Mouse (Mus musculus): ENCODE results near the gene Gla.

Gla gene

DNA sequence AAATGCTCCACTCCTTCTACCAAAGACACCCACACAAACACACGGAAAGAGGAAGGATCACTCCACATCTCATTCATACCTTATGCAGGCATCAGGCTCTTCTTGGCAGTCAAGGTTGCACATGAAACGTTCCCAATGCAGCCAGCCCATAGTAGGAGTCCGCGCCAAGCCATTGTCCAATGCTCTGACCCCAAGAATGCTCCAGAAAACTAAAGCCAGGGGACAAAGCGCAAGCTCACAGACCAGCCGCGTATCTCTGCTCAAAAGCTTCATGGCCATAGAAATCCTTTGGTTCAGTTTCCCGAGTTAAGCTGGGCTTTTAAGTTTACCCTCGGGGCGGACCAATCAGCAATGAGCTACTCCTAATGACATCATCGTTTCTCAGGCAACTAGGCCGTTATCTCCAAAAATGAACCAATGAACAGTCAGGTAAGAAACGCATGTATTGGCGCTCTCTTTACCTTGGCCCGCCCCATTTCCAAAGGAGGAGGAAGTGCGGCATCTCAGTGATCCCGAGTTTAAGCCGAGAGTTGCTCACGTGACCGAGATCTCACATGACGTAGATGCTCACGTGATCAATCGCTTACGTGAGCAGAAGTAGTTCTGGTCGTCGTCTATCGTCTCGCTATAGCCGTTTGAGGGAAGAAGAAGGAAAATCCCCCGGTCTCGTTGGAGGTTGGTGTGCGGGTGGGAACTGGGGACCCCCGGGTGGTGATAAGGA is at the start of gene Gla, which contains the start of gene Hnrnph2:
TSS of gene Gla (minus strand) at position 467 of the 721 bp plus-strand sequence.
TSS of gene Hnrnph2 (plus strand) at position 521 of the 721 bp plus-strand sequence.
- peak; percentile 95 for DNase-seq

DNA sequence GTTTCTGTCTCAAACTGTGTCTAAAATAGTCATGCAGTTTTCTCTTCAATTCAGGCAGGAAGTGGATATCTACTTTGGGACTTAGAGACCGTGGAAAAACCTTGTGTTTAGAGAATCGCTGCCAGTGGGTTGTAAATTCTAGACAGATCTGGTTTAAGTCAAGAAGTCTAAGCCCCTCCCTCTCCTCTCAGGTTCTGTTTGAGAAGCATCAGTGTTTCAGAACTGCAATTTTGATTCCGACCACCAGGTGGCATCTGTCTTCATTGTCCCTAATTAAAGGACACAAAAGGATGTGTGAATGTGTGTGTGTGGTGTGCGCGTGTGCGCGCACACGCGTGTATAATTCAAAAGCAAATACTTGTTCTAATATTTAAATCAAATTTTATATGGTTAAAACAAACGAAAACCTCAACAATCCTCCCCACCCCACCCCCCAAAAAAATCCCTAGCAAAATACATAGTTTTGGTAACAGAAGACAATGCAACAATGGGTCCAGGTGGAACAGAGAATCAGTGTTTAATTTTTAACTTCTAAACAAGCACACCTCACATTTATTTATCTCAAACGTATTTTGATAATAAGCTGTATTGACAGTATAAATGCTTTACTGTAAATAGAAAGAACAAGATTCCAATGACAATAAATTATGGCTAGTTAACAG is 47.2 kb upstream of the Gla start:
- peak; percentile 83 for DNase-seq

DNA sequence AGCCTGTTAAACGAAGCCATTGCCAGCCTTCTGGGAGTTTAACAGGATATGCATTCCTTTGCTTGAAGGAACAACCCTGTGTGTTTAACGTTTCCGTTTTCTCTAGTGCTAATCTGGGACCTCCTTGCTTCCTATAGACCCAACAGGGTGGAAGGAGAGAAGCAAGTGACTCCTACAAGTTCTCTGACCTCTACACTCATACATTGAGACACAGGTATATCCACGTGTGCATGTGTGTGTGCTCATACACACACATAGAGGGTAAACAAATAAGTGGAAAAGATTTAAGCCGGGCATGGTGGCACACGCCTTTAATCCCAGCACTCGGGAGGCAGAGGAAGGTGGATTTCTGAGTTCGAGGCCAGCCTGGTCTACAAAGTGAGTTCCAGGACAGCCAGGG is 46.5 kb upstream of the Gla start:
- no peak for DNase-seq

DNA sequence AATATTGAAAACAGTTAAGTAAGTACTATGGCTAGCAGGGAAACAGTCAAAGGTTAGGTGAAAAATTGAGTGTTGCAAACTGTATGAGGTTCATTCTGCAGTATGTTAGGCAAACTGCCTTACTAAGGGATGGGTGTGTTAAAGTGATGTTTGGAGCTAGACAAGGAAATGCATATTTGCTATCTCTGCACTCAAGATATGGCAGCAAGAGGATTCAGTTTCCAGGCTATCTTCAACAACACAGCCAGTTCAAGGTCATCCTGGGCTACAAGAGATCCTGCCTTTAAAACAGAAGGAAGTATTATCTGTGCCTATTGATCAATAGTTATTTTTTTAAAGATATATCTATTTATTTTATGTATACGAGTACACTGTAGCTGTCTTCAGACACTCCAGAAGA is 45.4 kb upstream of the Gla start:
- DNase-seq: no peak

DNA sequence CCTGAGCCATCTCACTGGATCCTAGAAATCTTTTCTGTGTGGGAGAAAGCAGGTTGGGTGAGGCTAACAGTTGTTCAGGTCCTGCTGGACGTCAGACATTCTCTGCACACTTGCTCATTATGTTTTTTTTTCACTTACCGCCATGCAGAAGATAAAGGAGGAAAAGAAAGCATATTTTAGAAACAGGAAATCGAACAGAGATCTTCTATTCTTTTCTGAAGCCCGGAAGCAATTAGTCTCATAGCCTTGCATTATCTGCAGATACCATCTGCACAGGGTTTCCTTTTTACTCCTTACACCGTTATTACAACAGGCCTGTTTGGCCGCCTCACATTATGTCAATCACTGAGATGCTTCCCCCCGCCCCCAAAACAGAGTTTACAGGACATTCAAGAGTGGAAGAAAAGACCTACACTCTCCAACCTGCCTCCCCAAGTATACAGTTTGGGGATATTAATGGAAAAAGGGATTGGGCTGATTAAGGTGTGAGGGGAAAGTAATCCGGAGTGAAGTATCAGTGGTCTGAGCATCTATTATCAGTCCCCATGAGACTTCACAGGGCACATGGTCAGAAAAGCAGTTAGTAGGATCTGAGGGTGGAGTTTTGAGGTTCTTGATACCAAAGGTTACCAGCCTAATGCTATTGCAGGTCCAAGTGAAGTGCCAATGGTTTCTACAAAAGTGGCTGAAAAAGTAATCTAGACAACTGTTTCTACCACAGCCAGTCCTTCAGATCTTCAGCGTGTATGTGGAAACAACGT is 40.3 kb upstream of the Gla start:
- DNase-seq: peak; percentile 32

DNA sequence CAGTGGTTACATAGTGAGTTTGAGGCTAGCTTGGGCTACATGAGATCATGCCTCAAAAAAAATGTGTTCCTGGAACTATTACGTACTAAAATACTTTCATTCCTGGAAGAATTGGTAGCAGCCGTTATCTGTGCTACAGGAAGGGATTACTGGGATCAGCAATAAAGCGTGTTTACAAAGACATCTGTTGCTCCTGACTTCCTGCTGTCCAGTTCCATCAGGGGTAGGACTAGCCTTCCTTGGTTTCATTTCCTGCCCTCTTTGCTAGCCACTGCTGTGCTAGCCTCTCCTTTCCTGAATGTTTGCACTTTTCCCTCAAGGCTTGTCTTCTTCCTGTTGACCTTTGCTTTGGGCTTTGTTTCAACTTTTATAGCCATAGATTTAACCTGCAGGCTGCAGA is 34.9 kb upstream of the Gla start:
- DNase-seq: peak; percentile 10

DNA sequence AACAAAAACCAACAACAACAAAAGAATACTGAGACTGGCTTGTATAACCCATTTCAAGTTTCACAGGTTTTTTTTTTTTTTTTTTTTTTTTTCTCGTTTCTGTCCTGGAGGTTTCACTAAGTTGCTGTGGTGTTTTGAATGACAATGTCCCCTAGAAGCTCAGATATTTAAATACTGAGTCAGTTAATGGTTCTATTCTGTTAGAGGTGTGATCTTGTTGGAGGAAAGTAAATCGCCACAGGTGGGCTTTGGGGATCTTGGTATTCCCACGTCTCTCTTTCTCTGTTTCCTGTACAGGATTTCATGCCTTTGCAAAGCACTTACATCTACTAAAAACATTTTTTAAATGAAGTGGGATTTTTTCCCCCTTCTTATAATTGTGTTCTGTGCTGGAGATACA is 34.2 kb upstream of the Gla start:
- DNase-seq: no peak

DNA sequence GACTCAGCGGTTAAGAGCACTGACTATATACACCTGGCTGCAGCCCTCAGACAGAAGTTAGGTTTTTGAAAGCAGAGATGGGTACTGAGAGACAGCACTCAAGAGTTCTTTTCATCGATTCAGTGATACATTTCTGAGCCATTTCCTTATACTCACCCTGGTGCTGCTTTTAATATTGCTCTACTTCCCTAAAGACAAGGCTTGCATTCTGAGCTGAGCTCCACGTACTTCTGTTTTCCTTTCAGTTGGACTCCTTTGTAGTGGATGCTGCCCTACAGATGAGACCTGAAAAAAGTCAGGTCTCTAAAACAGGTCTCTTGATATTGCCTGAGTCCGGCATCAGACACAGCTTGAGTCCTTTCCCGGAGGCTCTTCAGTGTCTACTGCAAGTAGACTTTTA is 31.8 kb upstream of the Gla start:
- no peak for DNase-seq

DNA sequence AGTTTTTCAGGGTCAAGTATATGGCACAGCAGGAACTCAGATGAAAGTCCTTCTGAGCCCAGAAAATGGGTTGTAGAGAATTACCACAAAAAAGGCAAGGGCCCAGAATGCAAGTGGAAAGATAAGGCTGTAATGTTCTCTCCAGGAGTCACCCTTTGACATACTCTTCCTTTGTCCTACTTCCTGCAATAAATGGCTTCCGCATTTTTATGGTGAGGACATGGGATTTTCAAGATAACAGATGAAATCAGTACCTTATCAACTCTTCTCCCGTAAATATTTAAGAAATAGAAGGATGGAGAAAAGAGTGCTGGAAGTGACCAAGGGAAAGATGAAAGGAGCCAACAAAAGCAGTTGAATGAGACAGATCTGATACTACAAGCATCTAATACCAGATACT is 27.3 kb upstream of the Gla start:
- no peak for DNase-seq

DNA sequence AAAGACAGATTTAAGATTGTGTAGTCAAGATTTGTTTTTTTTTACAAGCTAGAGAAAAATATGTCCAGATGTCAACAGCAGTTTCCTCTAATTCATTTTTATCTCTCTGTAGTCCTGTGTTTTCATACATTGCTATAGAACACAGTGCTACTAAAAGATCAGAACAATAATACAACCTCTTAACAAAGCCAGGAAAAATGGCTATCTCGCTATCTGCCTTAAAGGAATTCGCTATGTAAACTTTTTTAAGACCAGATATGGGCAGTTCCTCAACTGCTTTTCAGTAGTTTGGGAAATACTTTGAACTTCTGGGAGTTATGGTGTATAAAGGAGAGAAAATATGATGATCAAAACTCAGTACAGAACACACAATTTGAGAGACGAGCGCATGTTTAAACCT is 22.4 kb upstream of the Gla start:
- no peak for DNase-seq

DNA sequence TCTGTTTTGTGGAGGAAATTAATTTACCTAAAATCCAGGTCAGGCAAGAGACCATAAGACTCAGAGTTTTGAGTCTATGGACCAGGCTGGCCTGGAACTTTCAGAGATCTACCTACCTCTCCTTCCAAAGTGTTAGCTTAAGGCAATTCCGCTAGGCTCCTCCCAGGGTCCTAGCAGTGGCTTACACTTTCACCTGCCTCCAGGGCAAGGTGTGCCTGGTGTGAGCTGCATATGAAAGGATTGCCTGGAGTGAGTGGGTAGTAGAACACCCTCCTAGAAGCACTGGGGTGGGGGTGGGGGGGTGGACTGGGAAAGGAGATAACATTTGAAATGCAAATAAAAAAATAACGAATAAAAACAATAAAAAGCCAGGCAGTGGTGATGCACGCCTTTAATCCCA is 20.8 kb upstream of the Gla start:
- no peak for DNase-seq

DNA sequence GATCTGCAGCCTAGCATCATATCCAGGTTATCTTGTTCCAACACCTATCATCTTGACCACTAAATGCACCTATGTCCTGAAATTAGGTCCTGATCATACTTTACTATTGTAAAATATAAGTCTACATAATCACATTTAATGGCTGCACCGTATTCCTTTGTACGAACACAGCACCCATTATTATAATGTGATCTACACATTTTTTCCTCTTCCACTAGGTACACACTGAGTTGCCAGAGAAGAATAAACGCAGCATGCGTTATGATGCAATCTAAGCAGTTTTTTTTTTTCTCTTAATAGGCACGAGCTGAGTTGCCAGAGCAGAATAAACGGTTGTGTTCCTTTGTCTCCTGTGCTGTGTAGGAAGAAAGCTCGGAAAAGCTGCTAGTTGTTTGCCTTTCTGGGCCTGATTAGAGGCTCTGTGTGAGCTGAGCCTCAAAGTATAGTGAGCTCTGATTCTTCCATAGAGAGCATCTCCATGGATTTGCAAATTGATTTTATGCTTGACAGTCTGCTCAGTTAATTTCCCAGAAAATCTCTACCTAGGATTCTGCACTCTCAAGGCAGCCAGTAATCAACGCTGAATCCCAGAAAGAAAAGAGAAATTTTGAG is 19.4 kb upstream of the Gla start:
- no peak for DNase-seq

DNA sequence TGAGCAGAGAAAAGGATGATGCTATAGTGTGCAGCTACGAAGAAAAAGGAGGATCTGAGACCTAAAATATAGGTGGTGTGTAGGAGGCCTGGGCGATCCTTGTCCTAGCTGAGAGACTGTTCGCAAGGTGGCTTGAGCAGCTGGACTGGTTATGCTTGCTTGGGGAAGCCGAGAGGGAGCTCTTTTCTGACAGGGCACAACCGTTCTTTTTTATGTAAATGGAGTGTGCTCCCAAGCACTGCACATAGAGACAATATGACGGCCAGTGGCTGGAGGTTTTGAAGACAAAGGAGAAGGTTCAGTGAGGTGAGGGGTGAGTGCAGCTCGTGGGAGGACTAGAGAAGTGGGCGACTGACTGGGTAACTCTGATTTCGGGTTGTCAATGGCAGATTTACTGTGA is 18.8 kb upstream of the Gla start:
- DNase-seq: no peak

DNA sequence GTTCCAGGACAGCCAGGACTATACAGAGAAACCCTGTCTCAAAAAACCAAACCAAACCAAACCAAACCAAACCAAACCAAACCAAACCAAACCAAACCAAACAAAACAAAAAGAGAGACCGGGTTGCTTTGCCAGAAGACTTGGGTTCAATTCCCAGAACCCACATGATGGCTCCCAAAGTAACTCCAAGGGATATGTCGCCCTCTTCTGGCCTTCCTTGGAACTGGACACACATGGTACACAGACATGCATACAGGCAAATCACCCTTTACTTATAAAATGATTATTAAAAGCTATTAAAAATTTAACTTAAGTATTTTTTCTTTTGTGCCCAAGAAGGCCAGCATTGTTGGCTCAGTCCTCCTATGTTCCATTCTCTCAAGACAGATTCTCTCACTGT is 13.4 kb upstream of the Gla start:
- DNase-seq: no peak

DNA sequence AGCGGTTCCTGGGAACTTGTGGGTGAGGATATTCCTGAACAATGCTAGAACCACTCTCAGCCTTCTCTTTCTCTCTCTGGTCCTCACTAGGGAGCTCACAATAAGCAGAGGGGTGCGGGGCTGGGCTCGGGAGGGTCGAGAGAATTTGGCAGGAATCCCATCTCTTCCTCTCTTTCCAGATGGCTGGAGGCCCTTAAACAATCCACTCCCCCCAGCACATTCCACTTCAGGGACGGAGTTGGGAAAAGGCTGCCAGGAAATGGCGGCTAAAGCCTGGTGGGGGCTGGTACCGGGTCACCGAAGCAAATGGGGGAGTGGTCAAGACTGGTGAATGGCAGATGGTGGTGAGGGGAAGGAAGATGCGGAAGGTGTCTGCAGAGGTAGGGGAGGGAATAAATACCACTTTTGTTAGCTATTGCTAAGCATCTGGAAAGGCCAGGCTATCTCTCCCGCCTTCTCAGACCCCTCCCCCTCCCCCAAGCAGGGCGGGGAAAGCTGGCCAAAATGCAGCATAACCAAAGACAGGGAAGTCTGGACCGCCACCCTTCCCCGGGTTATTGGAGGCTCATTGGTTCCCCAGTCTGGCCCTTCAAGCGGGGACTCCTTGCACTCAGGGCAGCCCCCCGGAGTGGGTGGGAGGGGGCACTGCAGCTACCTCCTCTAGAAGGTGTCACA is 11.5 kb upstream of the Gla start:
- peak; percentile 65 for DNase-seq

DNA sequence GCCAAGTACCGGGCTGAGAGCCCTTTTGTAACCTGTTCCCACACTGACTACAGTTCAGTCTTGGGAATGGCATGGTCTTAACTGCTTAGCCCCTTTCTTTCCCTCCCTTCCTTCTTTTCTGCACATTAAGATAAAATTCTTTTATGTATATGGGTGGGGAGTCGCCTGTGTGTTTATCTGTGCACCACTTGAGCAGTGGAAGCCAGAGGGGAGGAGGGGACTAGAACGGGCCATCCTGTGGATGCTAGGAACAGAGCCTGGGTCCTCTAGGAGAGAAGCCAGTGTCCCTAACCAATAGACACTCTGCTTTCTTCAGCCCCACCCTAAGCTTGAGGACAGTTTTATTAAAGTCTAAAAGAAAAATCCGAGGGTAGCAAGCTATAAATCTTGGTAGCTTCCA is 10.1 kb upstream of the Gla start:
- DNase-seq: no peak

DNA sequence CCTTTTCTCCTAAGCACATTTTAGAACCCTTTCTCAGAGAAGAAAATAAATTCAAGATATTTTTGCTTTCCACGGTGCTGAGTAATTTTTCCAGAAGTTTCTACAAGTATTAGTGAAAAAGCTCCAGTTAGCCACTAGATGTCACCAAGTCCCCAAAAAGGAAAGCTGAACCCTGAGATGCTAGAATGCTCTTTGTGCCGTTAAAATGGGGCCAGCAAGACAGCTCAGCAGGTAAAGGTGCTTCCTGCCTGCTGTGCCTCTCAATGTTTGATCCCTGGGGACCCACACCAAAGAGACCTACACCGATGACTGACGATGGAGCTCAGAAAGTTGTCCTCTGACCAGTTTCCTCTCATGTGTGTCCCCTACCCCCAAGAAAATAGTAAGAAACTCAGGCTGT is 8.5 kb upstream of the Gla start:
- DNase-seq: peak; percentile 31

DNA sequence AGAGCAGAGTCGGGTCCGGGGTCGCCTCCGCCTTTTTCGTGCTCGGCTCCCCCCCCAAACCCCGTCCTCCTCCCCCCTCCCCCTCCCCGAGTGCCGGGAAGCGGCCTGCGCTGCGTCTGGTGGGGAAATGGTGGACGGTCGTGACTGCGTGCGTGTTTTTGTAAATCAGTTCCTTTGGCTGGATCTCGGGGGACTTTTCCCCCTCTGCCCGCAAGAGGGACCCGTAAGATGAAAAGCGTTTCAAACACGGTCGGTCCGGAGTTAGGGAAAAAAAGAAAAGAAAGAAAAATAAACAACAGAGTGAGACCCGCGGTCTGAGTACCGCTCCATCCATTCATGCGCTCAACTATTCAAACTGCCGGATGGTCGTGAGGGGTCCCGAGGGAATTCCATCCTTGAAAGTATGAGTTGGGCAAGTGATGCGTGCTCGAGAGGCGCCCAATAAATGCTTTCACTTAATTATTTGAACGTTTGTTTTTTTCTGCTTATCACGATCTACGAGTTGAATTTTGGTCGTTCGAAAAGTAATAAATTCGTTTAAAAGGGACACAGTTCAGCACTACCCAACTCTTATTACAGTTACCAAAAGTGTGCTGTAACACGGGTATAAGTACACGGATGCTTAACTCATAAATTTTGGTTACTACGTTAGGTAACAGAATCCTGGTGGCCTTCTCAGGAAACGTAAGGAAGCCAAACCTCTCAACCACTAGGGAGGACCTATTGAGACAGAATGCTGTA is 625 bp upstream of the Gla start:
- DNase-seq: no peak

DNA sequence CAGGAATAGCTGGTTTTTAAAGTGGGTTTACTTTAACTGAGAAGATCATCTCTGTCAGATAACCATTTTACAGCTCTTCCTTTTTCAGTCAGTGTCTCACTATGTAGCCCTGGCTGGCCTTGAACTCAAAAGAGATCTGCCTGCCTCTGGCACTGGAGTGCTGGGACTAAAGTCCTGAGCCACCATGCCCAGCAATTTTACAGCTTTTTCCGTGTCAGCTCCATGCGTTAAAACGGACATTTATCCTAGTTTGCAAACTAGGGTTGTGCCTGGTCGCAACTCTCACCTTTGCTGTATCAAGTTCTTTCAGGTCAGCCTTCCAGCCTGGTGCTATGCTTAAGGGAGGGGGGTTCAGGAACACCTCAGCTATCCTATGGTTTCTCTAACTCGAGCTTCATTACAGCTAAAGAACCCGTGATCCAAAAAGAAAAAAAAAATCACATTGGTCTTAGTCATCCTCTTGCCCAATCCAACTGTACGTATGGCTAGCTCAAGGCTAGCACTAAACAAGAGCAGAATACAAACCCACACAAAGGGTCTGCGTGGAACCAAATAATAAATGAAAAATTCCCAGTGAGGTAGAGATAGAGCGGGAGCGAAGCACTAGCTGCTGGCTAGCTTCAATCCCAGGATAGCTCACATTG is 881 bp downstream of the Gla start:
- no peak for DNase-seq

DNA sequence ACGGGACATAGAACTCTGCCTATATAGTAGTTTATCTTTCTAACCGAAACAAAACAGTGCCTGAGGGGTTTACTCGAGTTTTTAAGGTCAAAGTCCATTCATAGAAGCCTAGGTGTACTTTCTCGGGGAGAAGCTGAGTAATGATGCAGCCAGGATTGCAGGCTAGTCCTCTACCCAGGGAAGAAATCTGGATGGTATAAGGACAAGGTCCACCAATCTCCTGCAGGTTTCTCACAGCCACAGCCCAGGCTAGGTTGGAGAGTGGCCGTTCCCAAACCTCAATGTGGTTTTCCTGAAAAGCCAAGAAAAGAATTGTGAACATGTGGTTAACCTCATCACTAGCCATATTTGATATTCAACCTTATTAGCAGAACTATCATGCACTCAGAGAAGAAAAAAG is 11.1 kb downstream of the Gla start:
- no peak for DNase-seq

DNA sequence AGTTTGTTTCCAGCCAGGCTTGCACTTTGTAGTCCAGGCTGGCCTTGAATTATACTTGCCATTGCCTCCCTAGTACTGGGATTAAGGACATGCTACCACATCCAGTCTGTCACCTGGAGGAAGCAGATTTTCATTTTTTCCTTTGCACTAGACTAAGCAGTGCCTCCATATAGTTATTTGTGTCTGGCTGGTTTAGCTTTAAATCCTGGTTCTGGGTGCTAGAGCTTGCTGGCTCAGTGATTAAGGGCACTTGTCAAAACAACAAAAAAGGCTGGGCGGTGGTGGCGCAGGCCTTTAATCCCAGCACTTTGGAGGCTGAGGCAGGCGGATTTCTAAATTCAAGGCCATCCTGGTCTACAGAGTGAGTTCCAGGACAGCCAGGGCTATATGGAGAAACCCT is 11.9 kb downstream of the Gla start:
- DNase-seq: no peak

DNA sequence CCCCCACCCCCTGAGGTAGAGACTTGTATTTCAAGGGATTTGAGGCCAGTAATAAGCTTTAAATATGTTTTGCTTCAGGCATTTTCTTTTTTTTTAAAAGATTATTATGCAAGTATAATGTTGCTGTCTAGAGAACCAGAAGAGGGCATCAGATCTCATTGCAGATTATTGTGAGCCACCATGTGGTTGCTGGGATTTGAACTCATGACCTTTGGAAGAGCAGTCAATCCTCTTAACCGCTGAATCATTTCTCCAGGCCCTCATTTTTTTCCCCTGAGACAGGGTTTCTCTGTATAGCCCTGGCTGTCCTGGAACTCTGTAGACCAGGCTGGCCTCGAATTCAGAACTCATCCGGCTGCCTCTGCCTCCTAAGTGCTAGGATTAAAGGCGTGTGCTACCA is 12.7 kb downstream of the Gla start:
- DNase-seq: no peak
